Mouse (Mus musculus) kidney, embryonic 14.5 days (tissue): ENCODE measurements around the gene Gm20695. TPM values are rescaled to one million over a fixed set of nuclear protein-coding genes. Genes with fewer than 3 reads are reported as not detected.
A peak's percentile ranks its signal among the peaks of the same experiment; 100 is the strongest.

Experiments
- ATAC-seq: fragments of 200-750 bp; cut with Nextera tagmentation; 2 replicates; pipeline ENCODE4 v1.8.0; 2017; ENCODE audit warnings: moderate number of reproducible peaks, mild to moderate bottlenecking, moderate TSS enrichment, moderate library complexity; ENCODE audit not compliant: low FRiP score, low TSS enrichment
- H3K27ac ChIP-seq: fragments of 300-500 bp; sonication (generic); 2 replicates; pipeline ENCODE4 v1.5.1; 2014; ENCODE audit warnings: low read depth, mild to moderate bottlenecking, low read length, moderate library complexity, mixed read lengths
- H3K27me3 ChIP-seq: fragments of 300-500 bp; sonication (generic); 2 replicates; pipeline ENCODE4 v1.6.1; 2014; ENCODE audit warnings: mild to moderate bottlenecking, low read length; ENCODE audit not compliant: control insufficient read depth, insufficient read depth
- H3K36me3 ChIP-seq: fragments of 300-500 bp; sonication (generic); 2 replicates; pipeline ENCODE4 v1.6.1; 2014; ENCODE audit warnings: low read length, mixed read lengths; ENCODE audit not compliant: control insufficient read depth, insufficient read depth
- H3K4me1 ChIP-seq: fragments of 300-500 bp; sonication (generic); 2 replicates; pipeline ENCODE4 v1.6.1; 2014; ENCODE audit warnings: low read length, mixed read lengths; ENCODE audit not compliant: control insufficient read depth, insufficient read depth
- H3K4me2 ChIP-seq: fragments of 300-500 bp; sonication (generic); replicated peaks from 2 replicates; pipeline ENCODE4 v1.6.1; 2014; ENCODE audit warnings: low read depth, mild to moderate bottlenecking, low read length
- H3K4me3 ChIP-seq: fragments of 300-500 bp; sonication (generic); 2 replicates; pipeline ENCODE4 v1.5.1; 2014; ENCODE audit warnings: mild to moderate bottlenecking, low read length
- H3K9ac ChIP-seq: fragments of 300-500 bp; sonication (generic); 2 replicates; pipeline ENCODE4 v1.6.1; 2014; ENCODE audit warnings: low read depth, mild to moderate bottlenecking, low read length, moderate library complexity
- H3K9me3 ChIP-seq: fragments of 300-500 bp; sonication (generic); 2 replicates; pipeline ENCODE4 v1.6.1; 2016; ENCODE audit warnings: low read length; ENCODE audit not compliant: control insufficient read depth
- WGBS: fragments of 180-500 bp; shearing (Covaris S2); extraction: QIAGEN DNeasy Blood & Tissue Kit; methylation state at CpG from one replicate; pipeline ENCODE4 v1.1.7; 2014; 5-methylcytosine and 5-hydroxymethylcytosine counted together
- microRNA-seq: library from miRNA; unstranded; fragments of <30 nt; microRNA quantifications from one replicate; pipeline ENCODE4, GENCODE M21; 2016
- polyA plus RNA-seq: library from polyadenylated mRNA; unstranded; fragments of >200 nt; fragmentation: Nextera tagmentation; extraction: Ambion mirVana; gene quantifications from 2 replicates; pipeline ENCODE4 v1.2.1, GENCODE M21; 2014

Gm20695 gene
- polyA plus RNA-seq, 1 experiment from 2014 or later = 2.9 TPM

GRCm38 (mm10) chr16:3956369-3956768 lies 71.9 kb downstream of the Gm20695 start:
- 81% methylated on average over 6 of the region's 6 CpGs for WGBS
- Histone ChIP-seq H3K9me3 (no peaks in the 10 kb centered on the region), H3K36me3 (no peaks in the 10 kb centered on the region), H3K4me2 (no peak overlapping the region), H3K27me3 (no peaks in the 10 kb centered on the region), H3K27ac (no peak overlapping the region), H3K4me3 (no peak overlapping the region), H3K4me1 (no peaks in the 10 kb centered on the region), H3K9ac (no peak overlapping the region)
- no peak for ATAC-seq

DNA sequence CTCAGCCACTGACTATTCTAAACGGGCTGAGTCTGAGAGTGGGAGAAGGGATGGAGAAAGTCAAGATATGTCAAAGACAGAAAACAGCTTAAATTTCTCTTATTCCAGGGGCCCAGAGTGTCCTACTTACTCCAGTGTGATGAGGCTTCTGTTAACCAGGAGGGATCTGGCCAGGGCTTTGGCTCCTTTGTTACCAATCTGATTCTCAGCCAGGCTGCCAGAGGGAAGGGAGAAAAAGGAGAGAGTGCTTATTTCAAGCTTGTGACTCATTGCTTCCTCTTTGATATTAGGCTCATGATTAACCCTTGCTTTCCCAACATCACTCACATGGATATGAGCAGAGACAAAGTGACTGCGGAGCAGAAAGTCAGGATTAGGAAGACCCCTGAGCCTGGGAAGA lies 74.8 kb downstream of the Gm20695 start:
- no peak overlapping the region for H3K4me3 ChIP-seq
- H3K27ac ChIP-seq = no peak overlapping the region
- H3K4me1 ChIP-seq = no peaks in the 10 kb centered on the region
- WGBS = 61% methylated on average over 2 of the region's 2 CpGs
- no peaks in the 10 kb centered on the region for H3K27me3 ChIP-seq
- H3K4me2 ChIP-seq = no peak overlapping the region
- H3K9me3 ChIP-seq = no peaks in the 10 kb centered on the region
- no peaks in the 10 kb centered on the region for H3K36me3 ChIP-seq
- no peak for ATAC-seq
- H3K9ac ChIP-seq = no peak overlapping the region

DNA sequence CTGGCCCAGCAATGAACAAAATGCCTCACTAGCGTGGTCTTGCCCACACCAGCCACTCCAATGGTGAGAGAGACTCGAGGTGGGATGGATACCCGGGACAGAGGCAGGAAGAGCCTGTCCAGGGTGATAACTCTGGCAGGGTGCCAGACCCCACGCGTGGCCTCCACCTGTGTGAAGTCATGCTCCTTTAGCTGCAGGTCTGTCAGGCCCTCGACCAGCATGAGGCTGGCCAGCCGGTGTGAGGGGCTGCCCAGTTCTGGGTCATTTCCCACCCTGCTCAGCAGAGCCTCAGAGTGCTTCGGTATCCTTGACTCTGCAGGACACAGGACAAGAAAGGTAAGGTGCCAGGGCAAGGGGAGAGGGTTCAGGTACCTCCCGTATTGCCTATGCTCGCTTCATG lies 80.5 kb downstream of the Gm20695 start:
- Histone ChIP-seq H3K9ac (no peak overlapping the region), H3K36me3 (no peaks in the 10 kb centered on the region), H3K27ac (no peak overlapping the region), H3K27me3 (no peaks in the 10 kb centered on the region), H3K4me2 (no peak overlapping the region), H3K4me3 (no peak overlapping the region), H3K4me1 (0 out of 2 replicates have a peak, but pooled peaks cover 3% of the 10 kb centered on the region), H3K9me3 (no peaks in the 10 kb centered on the region)
- WGBS = 61% methylated on average over 10 of the region's 10 CpGs
- 0 out of 2 replicates have a peak, but pooled peaks have one; percentile 39 for ATAC-seq

- Histone ChIP-seq H3K27ac (no peak overlapping the region), H3K36me3 (no peaks in the 10 kb centered on the region), H3K27me3 (no peaks in the 10 kb centered on the region), H3K9ac (no peak overlapping the region), H3K4me3 (no peak overlapping the region), H3K4me1 (0 out of 2 replicates have a peak, but pooled peaks cover 3% of the 10 kb centered on the region), H3K9me3 (no peaks in the 10 kb centered on the region), H3K4me2 (no peak overlapping the region)
- WGBS = 89% methylated on average over 3 of the region's 3 CpGs
- ATAC-seq = no peak
Observed at GRCm38 (mm10) chr16:3965534-3965933, 81.1 kb downstream of the Gm20695 start.

Small RNA genes within 50 kb of the gene (microRNA-seq; reads per million reads assigned to microRNA genes)
- not detected for gene Gm23493

Other genes starting within 250 kb of the Gm20695 start
- gene Mefv, start 166.6 kb upstream of the Gm20695 start, polyA plus RNA-seq = not detected in 2 replicates
- gene Zfp263, start 140.6 kb upstream of the Gm20695 start, polyA plus RNA-seq = 26.9 and 29.4 TPM in 2 replicates
- gene Olfr15, start 53.8 kb upstream of the Gm20695 start, polyA plus RNA-seq = not detected in 2 replicates
- 0.54 and 1.4 TPM in 2 replicates for gene Zfp174, start 37.4 kb upstream of the Gm20695 start, polyA plus RNA-seq
- gene Naa60, start 12.3 kb upstream of the Gm20695 start, polyA plus RNA-seq = 34.2 and 58.4 TPM in 2 replicates
- 3.7 and 7.1 TPM in 2 replicates for gene Zfp597, start 87 bp upstream of the Gm20695 start, polyA plus RNA-seq
- gene 1700037C18Rik, start 24.0 kb downstream of the Gm20695 start, polyA plus RNA-seq = 7.0 and 10.2 TPM in 2 replicates
- 25.0 and 26.2 TPM in 2 replicates for gene Cluap1, start 24.2 kb downstream of the Gm20695 start, polyA plus RNA-seq
- gene Nlrc3, start 92.0 kb downstream of the Gm20695 start, polyA plus RNA-seq = 1.7 and 2.1 TPM in 2 replicates
- gene Slx4, start 119.1 kb downstream of the Gm20695 start, polyA plus RNA-seq = 15.8 and 33.2 TPM in 2 replicates
- gene Dnase1, start 152.3 kb downstream of the Gm20695 start, polyA plus RNA-seq = 4.6 and 8.0 TPM in 2 replicates
- gene Trap1, start 193.2 kb downstream of the Gm20695 start, polyA plus RNA-seq = 95.9 and 116 TPM in 2 replicates